Mouse (Mus musculus): Measurements from ENCODE around the gene Ptch1.

Gene Ptch1

GRCm38 (mm10) chr13:63496646-63497582, 76.5 kb downstream of the Ptch1 start, which contains the start of gene Fancc:
Gene Fancc (minus strand): TSS chr13:63497278.
- DNase-seq (ENCODE audit: low spot score), result no peak

GRCm38 (mm10) chr13:63487707-63488042, 85.7 kb downstream of the Ptch1 start:
- DNase-seq (ENCODE audit: low spot score), result no peak

GRCm38 (mm10) chr13:63486791-63487706, 86.3 kb downstream of the Ptch1 start:
- DNase-seq (ENCODE audit: low spot score), result no peak

GRCm38 (mm10) chr13:63475356-63475755, 98.0 kb downstream of the Ptch1 start:
- no peak for DNase-seq (ENCODE audit: low spot score)
